Mouse (Mus musculus) kidney, embryonic 14.5 days (tissue): ENCODE data around the gene Zfhx3. TPM values are rescaled to one million over a fixed set of nuclear protein-coding genes. Genes with fewer than 3 reads are reported as not detected.

Source experiments
- ATAC-seq: fragments of 200-750 bp; cut with Nextera tagmentation; 2 replicates; pipeline ENCODE4 v1.8.0; 2017; ENCODE audit warnings: moderate number of reproducible peaks, mild to moderate bottlenecking, moderate TSS enrichment, moderate library complexity; ENCODE audit not compliant: low FRiP score, low TSS enrichment
- H3K27ac ChIP-seq: fragments of 300-500 bp; sonication (generic); 2 replicates; pipeline ENCODE4 v1.5.1; 2014; ENCODE audit warnings: low read depth, mild to moderate bottlenecking, low read length, moderate library complexity, mixed read lengths
- H3K27me3 ChIP-seq: fragments of 300-500 bp; sonication (generic); 2 replicates; pipeline ENCODE4 v1.6.1; 2014; ENCODE audit warnings: mild to moderate bottlenecking, low read length; ENCODE audit not compliant: control insufficient read depth, insufficient read depth
- H3K36me3 ChIP-seq: fragments of 300-500 bp; sonication (generic); 2 replicates; pipeline ENCODE4 v1.6.1; 2014; ENCODE audit warnings: low read length, mixed read lengths; ENCODE audit not compliant: control insufficient read depth, insufficient read depth
- H3K4me1 ChIP-seq: fragments of 300-500 bp; sonication (generic); 2 replicates; pipeline ENCODE4 v1.6.1; 2014; ENCODE audit warnings: low read length, mixed read lengths; ENCODE audit not compliant: control insufficient read depth, insufficient read depth
- H3K4me2 ChIP-seq: fragments of 300-500 bp; sonication (generic); replicated peaks from 2 replicates; pipeline ENCODE4 v1.6.1; 2014; ENCODE audit warnings: low read depth, mild to moderate bottlenecking, low read length
- H3K4me3 ChIP-seq: fragments of 300-500 bp; sonication (generic); 2 replicates; pipeline ENCODE4 v1.5.1; 2014; ENCODE audit warnings: mild to moderate bottlenecking, low read length
- H3K9ac ChIP-seq: fragments of 300-500 bp; sonication (generic); 2 replicates; pipeline ENCODE4 v1.6.1; 2014; ENCODE audit warnings: low read depth, mild to moderate bottlenecking, low read length, moderate library complexity
- H3K9me3 ChIP-seq: fragments of 300-500 bp; sonication (generic); 2 replicates; pipeline ENCODE4 v1.6.1; 2016; ENCODE audit warnings: low read length; ENCODE audit not compliant: control insufficient read depth
- WGBS: fragments of 180-500 bp; shearing (Covaris S2); extraction: QIAGEN DNeasy Blood & Tissue Kit; methylation state at CpG from one replicate; pipeline ENCODE4 v1.1.7; 2014; 5-methylcytosine and 5-hydroxymethylcytosine counted together
- polyA plus RNA-seq: library from polyadenylated mRNA; unstranded; fragments of >200 nt; fragmentation: Nextera tagmentation; extraction: Ambion mirVana; gene quantifications from 2 replicates; pipeline ENCODE4 v1.2.1, GENCODE M21; 2014

Gene Zfhx3
- polyA plus RNA-seq, 1 experiment from 2014 or later = 11.7 TPM

GRCm38 (mm10) chr8:108245575-108245974, 303.1 kb downstream of the Zfhx3 start:
- Histone ChIP-seq H3K36me3 (no peaks in the 10 kb centered on the region), H3K4me2 (no peak overlapping the region), H3K9ac (no peak overlapping the region), H3K4me1 (peaks cover 6% of the 10 kb centered on the region; the same call in 1 of the 2 replicates), H3K27me3 (no peaks in the 10 kb centered on the region; the same call in 1 of the 2 replicates), H3K9me3 (no peaks in the 10 kb centered on the region), H3K27ac (no peak overlapping the region), H3K4me3 (no peak overlapping the region)
- no peak for ATAC-seq
- 78% methylated on average over 8 of the region's 8 CpGs for WGBS

GRCm38 (mm10) chr8:108246035-108246933, 303.8 kb downstream of the Zfhx3 start:
- no peaks in the 10 kb centered on the region for H3K9me3 ChIP-seq
- H3K36me3 ChIP-seq = no peaks in the 10 kb centered on the region
- no peak overlapping the region for H3K4me3 ChIP-seq
- no peak overlapping the region for H3K9ac ChIP-seq
- H3K4me2 ChIP-seq = no peak overlapping the region
- no peak overlapping the region for H3K27ac ChIP-seq
- 64% methylated on average over 22 of the region's 22 CpGs for WGBS
- no peaks in the 10 kb centered on the region; the same call in 1 of the 2 replicates for H3K27me3 ChIP-seq
- H3K4me1 ChIP-seq = peaks cover 3% of the 10 kb centered on the region; the same call in 1 of the 2 replicates
- ATAC-seq = no peak

GRCm38 (mm10) chr8:108246934-108247417, 304.5 kb downstream of the Zfhx3 start:
- WGBS = 72% methylated on average over 7 of the region's 7 CpGs
- Histone ChIP-seq H3K4me2 (no peak overlapping the region), H3K9me3 (no peaks in the 10 kb centered on the region), H3K4me1 (no peaks in the 10 kb centered on the region), H3K9ac (no peak overlapping the region), H3K27me3 (no peaks in the 10 kb centered on the region), H3K4me3 (no peak overlapping the region), H3K36me3 (no peaks in the 10 kb centered on the region), H3K27ac (no peak overlapping the region)
- no peak for ATAC-seq

- Histone ChIP-seq H3K9me3 (no peaks in the 10 kb centered on the region), H3K27ac (no peak overlapping the region), H3K9ac (no peak overlapping the region), H3K4me1 (peaks cover 8% of the 10 kb centered on the region; the same call in 1 of the 2 replicates), H3K36me3 (no peaks in the 10 kb centered on the region), H3K27me3 (no peaks in the 10 kb centered on the region), H3K4me2 (no peak overlapping the region), H3K4me3 (no peak overlapping the region)
- ATAC-seq = peak; percentile 83
- WGBS = 17% methylated on average over 11 of the region's 11 CpGs
Observed at GRCm38 (mm10) chr8:108264593-108265160, 322.2 kb downstream of the Zfhx3 start.

GRCm38 (mm10) chr8:108277960-108278359, 335.5 kb downstream of the Zfhx3 start:
- Histone ChIP-seq H3K4me3 (no peak overlapping the region), H3K9me3 (no peaks in the 10 kb centered on the region), H3K36me3 (no peaks in the 10 kb centered on the region), H3K4me2 (no peak overlapping the region), H3K4me1 (no peaks in the 10 kb centered on the region), H3K27ac (no peak overlapping the region), H3K27me3 (no peaks in the 10 kb centered on the region), H3K9ac (no peak overlapping the region)
- ATAC-seq = no peak
- WGBS = 92% methylated on average over 2 of the region's 2 CpGs

GRCm38 (mm10) chr8:108281981-108282380, 339.5 kb downstream of the Zfhx3 start:
- Histone ChIP-seq H3K4me2 (no peak overlapping the region), H3K4me3 (no peak overlapping the region), H3K9ac (no peak overlapping the region), H3K36me3 (no peaks in the 10 kb centered on the region), H3K27ac (no peak overlapping the region), H3K4me1 (no peaks in the 10 kb centered on the region), H3K9me3 (no peaks in the 10 kb centered on the region), H3K27me3 (no peaks in the 10 kb centered on the region)
- 67% methylated on average over 12 of the region's 12 CpGs for WGBS
- no peak for ATAC-seq

- WGBS = 83% methylated on average over 5 of the region's 5 CpGs
- Histone ChIP-seq H3K4me2 (no peak overlapping the region), H3K9me3 (no peaks in the 10 kb centered on the region), H3K27me3 (no peaks in the 10 kb centered on the region), H3K4me1 (no peaks in the 10 kb centered on the region), H3K9ac (no peak overlapping the region), H3K36me3 (no peaks in the 10 kb centered on the region), H3K27ac (no peak overlapping the region), H3K4me3 (no peak overlapping the region)
- no peak for ATAC-seq
Observed at GRCm38 (mm10) chr8:108286117-108286516, 343.7 kb downstream of the Zfhx3 start.

GRCm38 (mm10) chr8:108300964-108301615, 358.6 kb downstream of the Zfhx3 start:
- Histone ChIP-seq H3K4me2 (no peak overlapping the region), H3K27ac (no peak overlapping the region), H3K36me3 (no peaks in the 10 kb centered on the region), H3K9me3 (no peaks in the 10 kb centered on the region), H3K4me1 (no peaks in the 10 kb centered on the region), H3K9ac (no peak overlapping the region), H3K4me3 (no peak overlapping the region), H3K27me3 (no peaks in the 10 kb centered on the region)
- ATAC-seq = no peak
- 79% methylated on average over 9 of the region's 9 CpGs for WGBS
